Mouse (Mus musculus) effector memory CD4-positive, alpha-beta T cell, adult 5 months (primary cell): ENCODE results near the gene Prr15. TPM values are rescaled to one million over a fixed set of nuclear protein-coding genes. Genes with fewer than 3 reads are reported as not detected.

Experiments
- polyA plus RNA-seq: library from polyadenylated mRNA; unstranded; fragments of 100-300 nt; shearing (Covaris generic); gene quantifications from one replicate; pipeline ENCODE4 v1.2.1, GENCODE M21; 2017

Gene Prr15
- not detected for polyA plus RNA-seq

GRCm38 (mm10) chr6:54325246-54325885 is at the start of gene Prr15:
Prr15 (plus strand) TSS chr6:54325835.

Other genes with a start within 250 kb of the Prr15 start
- gene Wipf3, start 103.8 kb downstream of the Prr15 start, polyA plus RNA-seq = 0.57 TPM
- gene Scrn1, start 240.7 kb downstream of the Prr15 start, polyA plus RNA-seq = not detected